Mouse (Mus musculus) testis, adult 2 months (tissue): ENCODE measurements around the gene Rcvrn.

Experiments used
- CTCF ChIP-seq: fragments of 200-500 bp; IDR thresholded peaks from 2 replicates; pipeline ENCODE4 v1.5.1; 2012; ENCODE audit warnings: low read depth, mild to moderate bottlenecking, inconsistent platforms, low read length, moderate library complexity; ENCODE audit not compliant: control insufficient read depth, insufficient read depth, insufficient replicate concordance
- POLR2A ChIP-seq: fragments of 200-500 bp; IDR thresholded peaks from 2 replicates; pipeline ENCODE4 v1.6.1; 2012; ENCODE audit warnings: low read depth, mild to moderate bottlenecking, inconsistent platforms, low read length, moderate library complexity; ENCODE audit not compliant: control insufficient read depth

DNA sequence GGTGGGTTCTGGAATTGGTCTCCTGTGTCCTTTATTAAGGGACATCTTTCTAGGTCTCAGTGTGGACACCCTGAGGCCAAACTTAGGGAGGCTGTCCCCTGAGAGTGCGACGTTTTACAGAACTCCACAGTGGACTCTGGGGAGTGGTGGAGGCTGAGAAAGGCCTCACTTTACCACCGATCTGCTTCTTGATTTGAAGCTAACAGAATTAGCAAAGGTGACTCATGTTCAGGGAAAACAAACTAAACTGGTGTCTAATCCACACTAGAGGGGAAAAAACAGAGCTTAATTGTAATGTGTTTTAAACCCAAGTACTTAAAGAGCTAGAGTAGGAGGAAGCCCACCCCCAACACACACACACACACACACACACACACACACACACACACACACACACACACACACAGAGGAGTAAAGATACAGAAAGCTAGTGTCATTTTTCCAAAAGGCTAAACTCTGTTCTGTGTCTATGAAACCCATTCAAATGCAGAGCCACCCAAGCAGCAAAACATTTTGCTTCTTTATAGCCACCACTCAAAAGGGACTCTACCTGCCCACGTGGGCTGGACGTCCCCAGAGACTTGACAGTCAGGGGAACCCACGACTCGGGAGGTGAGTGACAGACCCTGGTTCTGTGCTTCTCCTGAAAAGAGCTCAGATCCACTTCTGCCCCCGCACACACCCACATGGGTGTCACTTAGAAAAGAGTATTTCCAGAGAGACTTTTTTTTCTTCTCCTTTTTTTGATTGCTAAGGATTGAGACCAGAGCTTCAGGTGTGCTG is 28.3 kb downstream of the Rcvrn start:
- TF ChIP-seq CTCF (no peak), POLR2A (no peak)
